Mouse (Mus musculus) thymus, postnatal 14 days (tissue): ENCODE results near the gene Adh1.

Experiments
- DNase-seq: peaks from one replicate; pipeline ENCODE4 v3.0.0; 2021

Gene Adh1

DNA sequence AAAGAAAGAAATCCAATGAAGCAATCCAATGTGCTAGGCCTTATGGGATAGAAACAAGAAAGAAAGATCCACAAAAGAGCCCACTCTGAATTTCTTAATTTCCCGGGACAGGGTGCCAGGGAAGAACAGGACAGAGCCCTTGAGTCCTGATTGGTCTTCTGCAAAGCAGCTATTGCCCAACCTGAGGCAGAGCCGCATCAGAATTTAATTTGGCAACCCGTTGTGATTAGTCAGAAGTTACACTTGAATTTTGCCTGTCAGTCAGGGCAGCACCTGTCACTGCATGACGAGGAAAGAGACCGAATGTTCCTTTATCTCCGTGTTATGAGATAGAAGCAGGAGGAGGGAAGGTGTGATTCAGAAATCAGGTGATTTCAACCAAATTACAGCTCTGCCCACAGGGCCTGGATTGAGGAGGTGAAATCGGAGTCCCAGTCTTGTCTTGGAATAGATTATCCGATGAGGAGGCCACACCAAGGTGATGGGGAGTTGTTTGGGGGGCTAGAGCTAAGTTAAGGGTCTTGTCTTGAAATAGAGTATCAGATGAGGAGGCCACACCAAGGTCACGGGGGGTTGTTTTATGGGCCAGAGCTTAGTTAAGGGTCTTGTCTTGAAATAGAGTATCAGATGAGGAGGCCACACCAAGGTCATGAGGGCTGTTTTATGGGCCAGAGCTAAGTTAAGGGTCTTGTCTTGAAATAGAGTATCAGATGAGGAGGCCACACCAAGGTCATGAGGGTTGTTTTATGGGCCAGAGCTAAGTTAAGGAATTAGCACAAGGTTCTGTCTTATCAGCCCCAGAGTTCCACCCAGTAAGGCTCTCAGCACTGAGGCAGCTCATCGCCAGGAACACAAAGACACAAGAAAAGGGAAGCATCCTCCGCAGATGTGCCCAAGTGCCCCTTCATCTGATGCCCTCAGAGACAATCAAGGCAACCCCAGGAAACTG is at the start of gene Adh1:
TSS of gene Adh1 (plus strand) at position 271 of the 949 bp plus-strand sequence.
- DNase-seq, result no peak

DNA sequence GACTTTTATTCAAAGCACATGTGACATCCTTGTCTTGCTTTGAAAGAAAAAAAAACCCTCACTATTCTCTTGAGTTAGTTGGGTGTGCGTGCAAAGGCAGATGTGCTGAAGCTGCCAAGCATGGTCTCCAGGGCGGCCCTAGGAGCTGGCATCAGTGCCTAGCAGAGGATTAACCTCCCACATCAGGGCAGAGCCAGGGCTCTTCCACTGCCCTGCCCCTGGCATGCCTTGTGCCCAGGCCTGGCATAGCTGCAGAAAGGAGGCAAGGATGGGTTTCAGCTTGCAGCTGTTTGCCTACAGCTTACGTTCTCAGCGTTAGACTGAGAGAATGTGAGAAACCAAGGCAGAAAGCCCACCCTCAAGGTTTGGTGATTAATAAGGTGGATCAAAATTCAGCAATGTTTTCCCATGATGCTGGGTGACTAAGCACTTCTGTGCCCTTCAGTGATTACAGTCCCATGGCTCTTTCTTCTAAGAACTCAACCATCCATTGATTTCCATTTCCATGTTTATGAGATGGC is 48.3 kb upstream of the Adh1 start:
- no peak for DNase-seq

GRCm38 (mm10) chr3:138215395-138215989 is 45.3 kb upstream of the Adh1 start:
- no peak for DNase-seq

GRCm38 (mm10) chr3:138216091-138216490 is 44.7 kb upstream of the Adh1 start:
- no peak for DNase-seq

DNA sequence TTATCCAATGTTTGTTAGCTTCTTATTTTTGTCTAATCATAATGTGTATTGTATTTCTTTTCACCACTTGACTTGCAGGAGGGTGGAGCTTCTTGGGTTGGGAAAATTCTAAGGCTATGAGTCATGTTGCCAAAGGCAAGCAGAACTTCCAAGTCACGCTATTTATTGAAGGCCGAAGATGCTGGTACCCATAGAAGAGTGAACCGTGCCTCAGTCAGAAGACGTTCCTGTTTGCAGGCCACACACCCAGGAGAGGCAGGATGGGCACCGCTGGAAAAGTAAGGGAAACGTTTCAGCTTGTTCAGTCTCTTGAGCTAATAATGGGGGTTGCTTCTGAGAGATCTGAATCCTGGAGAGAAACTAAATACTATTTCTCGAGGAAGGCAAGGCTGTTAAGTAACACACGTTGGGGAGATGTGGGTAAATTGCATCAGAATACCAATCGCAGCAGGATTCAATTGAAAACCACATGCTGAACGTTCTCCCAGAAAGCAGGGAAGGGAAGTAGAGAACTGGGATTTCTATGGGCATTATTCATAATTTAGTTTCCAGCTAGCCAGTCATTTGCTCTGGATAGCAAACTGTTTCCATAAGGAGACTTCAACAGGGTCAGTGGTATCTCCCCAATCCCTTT is 43.0 kb upstream of the Adh1 start, which contains the start of gene Adh7:
TSS of gene Adh7 (plus strand) at position 130 of the 634 bp plus-strand sequence.
- DNase-seq, result no peak

GRCm38 (mm10) chr3:138221116-138221515 is 39.7 kb upstream of the Adh1 start:
- no peak for DNase-seq

- DNase-seq, result no peak
These were observed 38.3 kb upstream of the Adh1 start for GRCm38 (mm10) chr3:138222511-138222910.

- DNase-seq, result peak; percentile 70
These were observed 37.8 kb upstream of the Adh1 start for GRCm38 (mm10) chr3:138222952-138223351.

GRCm38 (mm10) chr3:138224363-138224954 is 36.3 kb upstream of the Adh1 start:
- no peak for DNase-seq

DNA sequence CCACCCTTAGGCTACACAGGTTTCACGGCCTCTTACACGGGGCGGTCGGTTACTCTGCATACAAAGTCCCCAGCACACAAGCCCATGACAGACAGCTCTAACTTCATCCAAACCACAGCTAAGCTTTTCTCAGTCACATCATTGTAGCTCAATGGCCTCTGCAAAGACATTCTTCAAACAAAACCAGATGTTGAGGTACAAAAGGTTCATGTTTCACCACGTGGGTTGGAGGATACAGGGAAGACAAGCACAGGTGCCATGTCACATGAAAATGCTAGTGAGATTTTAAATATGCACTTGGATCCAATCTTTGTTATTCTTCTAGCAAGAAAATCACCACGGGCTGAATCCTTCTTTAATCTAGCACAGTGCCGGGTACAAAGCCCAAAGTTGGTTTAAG is 35.5 kb upstream of the Adh1 start:
- DNase-seq, result no peak

GRCm38 (mm10) chr3:138225853-138226252 is 34.9 kb upstream of the Adh1 start:
- DNase-seq, result no peak

DNA sequence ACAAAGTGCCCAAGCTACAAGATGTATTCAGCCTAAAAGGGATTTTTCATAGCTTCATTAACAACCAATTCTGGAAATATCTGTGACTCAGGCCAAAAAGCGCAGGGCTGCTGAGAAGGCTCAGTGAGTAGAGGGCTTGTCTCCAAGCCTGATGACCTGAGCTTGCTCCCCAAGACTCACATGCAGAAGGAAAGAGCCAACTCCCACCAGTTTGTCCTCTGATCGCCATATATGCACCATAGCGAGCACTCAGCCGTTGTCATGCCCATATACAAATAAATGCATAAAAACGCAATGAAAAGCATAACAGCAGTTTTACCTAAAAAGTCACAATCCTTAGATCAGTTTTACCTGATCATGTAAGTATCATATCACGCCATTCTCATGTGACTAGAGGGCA is 34.3 kb upstream of the Adh1 start:
- DNase-seq, result no peak

GRCm38 (mm10) chr3:138227082-138227481 is 33.7 kb upstream of the Adh1 start:
- DNase-seq, result no peak

DNA sequence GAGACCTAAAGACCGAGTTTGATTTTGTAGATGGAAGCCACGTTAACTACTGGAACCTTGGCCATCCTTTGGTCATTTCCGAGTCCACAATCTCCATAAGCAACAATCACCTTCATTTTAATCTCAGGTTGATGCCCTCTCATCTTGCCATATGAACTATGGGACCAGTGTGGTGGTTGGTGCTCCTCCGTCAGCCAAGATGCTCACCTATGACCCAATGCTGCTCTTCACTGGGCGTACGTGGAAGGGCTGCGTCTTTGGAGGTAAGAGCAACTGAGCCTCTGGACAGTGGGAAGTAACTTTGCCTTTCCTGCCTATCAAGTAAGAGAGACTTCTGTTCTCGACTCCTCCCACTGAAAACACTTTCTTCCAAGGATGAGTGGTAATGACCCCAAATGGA is 33.0 kb upstream of the Adh1 start:
- no peak for DNase-seq

GRCm38 (mm10) chr3:138229448-138229847 is 31.3 kb upstream of the Adh1 start:
- no peak for DNase-seq

DNA sequence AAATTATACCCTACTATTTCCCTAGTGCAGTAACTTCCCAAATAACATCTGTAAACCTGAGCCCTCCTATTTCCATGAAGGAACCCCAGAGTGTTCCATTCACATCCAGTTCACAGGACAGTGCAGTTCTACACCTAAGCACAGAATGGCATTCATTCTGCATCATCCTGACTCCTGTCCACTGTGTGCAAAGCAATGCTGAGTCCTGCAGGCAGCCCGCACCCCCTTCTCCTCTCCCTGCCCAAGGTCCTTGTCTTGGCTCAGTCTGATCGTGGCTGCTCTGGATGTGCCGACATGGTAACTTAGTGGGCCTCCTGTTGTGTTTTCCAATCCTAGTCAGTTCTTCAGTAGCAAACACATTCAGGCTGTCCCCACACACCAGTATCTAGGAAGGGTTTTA is 30.5 kb upstream of the Adh1 start:
- no peak for DNase-seq

DNA sequence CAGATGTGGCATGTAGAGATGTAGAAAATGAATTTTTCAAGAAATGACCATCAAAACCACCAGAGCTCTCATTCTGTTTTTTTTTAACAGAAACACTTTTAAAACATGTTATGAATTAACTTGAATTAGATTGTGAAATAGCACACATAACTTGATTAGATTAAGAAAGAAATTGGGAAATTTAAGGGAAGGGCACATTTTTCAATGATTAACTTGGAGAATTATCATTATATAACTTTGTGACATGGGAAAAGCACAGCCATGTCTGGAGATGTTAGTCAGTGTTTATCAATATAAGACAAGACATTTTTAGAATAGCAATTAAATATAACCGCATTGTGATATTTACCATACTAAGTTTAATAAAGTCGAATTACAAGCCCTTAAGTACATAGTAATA is 29.3 kb upstream of the Adh1 start:
- no peak for DNase-seq

DNA sequence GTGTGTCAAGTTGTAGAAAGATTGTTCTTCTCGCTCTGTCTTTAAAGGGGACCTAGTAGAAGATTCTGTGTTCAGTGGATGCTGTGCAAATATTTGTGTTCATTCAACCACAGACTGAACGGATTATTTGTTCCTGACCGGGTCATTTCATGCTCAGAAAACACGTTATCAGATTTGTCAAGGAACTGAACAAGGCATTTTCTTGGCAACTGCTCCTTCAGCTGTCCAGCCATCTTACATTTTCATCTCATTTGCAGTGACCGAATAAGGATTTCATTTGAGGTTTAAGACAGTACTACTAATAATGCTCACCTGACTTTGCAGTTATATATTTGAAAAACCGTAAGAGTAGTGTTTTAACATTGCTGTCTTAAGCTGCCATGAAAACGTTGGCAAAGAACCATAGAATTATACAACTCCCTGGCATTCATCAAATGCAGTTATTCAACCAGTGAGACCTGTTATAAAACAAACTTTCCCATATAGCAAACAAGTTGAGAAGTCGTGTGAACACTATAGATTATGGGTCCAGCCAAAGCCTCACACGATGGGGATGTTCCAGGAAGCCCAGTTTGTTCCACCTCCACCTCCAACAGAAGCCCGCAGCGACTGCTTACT is 24.1 kb upstream of the Adh1 start:
- no peak for DNase-seq

- DNase-seq, result no peak
These were observed 22.7 kb upstream of the Adh1 start for GRCm38 (mm10) chr3:138238046-138238445.

GRCm38 (mm10) chr3:138239461-138239860 is 21.3 kb upstream of the Adh1 start:
- no peak for DNase-seq

- no peak for DNase-seq
These were observed 20.4 kb upstream of the Adh1 start for GRCm38 (mm10) chr3:138240411-138240810.

- DNase-seq, result no peak
These were observed 19.8 kb upstream of the Adh1 start for GRCm38 (mm10) chr3:138240942-138241341.

- DNase-seq, result no peak
These were observed 19.4 kb upstream of the Adh1 start for GRCm38 (mm10) chr3:138241371-138241770.
